Mouse (Mus musculus): ENCODE measurements around the gene H2-K1. TPM values are rescaled to one million over a fixed set of nuclear protein-coding genes. Genes with fewer than 3 reads are reported as not detected.
A peak's percentile ranks its signal among the peaks of the same experiment; 100 is the strongest.
"Not testable (repeated sequence)": the region's sequence is repeated elsewhere in the genome, so short reads cannot be mapped to it uniquely, and the experiment has no call there.

The H2-K1 gene
- total RNA-seq, 2 experiments from 2014 or later: 38.8 to 51.5 TPM

DNA sequence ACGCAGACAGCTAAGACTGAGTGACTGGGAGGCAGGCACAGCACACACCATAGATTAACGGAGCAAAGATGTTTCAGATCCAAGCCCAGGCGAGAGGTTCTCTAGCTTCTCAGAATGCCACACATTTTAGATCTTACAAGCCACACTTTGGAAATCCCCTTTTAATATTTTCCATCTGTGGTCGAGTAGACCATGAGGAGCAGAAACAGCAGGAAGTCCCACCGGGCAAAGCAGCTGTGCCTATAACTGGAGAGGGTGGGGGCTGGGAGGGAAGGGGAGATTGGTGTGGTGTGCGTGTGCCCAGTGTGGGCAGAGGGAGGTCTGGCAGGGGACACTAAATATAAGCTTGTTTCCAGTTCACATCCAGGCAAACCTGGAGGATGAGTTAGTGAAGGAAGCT, 42.7 kb downstream of the H2-K1 start:
- DNase-seq (ENCODE audit: low spot score in 2 of 2): no peak

GRCm38 (mm10) chr17:33956336-33956735, 43.8 kb downstream of the H2-K1 start:
- no peak for DNase-seq (ENCODE audit: low spot score in 2 of 2)

DNA sequence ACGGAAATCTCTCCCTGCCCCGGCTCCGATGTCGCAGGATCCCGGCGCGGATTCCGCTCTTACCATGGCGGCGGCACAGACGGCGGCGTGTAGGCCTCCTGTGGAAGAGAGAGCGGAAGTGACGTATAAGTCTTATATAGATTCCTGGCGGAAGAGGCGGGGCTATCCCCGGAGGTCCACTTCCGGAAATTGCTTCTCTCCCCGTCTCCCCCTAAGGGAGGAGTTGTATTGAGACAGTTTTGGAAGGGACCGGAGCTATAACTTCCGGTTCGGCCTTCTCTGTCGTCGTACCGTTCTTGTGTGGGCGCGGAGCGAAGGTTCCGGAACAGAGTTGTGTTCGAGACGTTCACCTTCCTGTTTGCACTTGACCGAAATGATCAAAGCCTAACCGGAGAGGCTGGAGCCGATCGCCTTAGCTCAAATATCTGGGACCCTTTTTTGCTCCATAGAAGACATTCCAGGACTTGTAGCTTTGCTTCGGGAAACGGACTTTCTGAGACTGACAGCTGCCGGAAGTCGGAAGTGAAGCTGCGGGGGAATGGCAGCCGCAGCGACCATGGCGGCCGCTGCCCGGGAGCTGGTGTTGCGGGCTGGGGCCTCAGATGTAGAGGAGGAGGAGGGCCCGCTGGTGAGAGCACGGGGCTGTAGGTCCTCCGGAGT, 44.5 kb downstream of the H2-K1 start, which contains the start of the genes Vps52 and Rps18:
Vps52 (plus strand) TSS at position 258 of the 660 bp plus-strand sequence.
Rps18 (minus strand) TSS at position 447 of the 660 bp plus-strand sequence.
- DNase-seq (ENCODE audit: low spot score in 2 of 2): peak; percentile 83 to 92

GRCm38 (mm10) chr17:33954646-33955554, 45.2 kb downstream of the H2-K1 start:
- DNase-seq (ENCODE audit: low spot score in 2 of 2): no peak

DNA sequence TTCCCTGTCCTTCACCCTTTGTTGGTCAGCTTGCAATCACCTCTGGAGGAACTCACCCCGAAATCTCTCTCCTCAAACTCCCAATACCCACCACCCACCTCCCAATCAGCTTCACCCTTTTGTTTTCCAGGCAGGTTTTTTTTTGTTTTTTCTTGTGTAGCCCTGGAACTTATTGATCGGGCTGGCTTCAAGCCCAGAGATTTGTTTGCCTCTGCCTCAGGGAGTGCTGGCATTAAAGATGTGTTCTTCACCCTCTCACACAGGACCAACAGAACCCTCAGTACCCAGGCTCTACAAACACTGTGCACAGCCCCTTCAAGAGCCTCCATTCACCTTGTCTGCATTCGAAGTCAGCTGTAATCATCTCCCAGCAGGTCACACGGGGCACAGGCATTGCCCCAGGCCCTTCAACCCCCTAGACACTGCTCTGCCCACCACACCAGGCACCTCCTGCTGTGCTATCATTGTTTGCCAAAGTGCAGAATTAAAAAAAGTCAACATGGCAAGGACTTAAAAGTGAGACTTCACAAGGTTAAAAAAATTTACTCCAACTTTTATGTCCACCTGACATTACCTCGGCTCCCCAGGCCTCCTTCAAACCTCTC, 46.1 kb downstream of the H2-K1 start:
- DNase-seq (ENCODE audit: low spot score in 2 of 2): no peak

DNA sequence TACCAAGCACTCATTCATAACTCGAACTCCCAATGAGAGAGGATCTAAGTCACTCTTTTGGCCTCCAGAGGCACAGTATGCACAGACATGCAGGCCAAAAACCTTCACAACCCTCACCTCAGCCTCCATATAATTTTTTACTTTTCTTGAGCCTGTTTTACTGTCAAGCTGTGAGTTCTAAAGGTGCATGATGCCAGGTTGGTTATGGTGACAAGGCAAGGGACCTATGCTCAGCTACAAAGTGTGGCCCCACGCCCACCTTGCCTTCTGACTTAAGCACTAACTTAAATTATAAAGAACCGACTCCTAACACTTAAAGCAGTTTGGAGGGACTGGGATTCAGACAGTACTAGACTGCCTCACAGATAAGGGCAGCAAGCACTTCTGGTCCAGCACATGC, 46.8 kb downstream of the H2-K1 start:
- no peak for DNase-seq (ENCODE audit: low spot score in 2 of 2)

DNA sequence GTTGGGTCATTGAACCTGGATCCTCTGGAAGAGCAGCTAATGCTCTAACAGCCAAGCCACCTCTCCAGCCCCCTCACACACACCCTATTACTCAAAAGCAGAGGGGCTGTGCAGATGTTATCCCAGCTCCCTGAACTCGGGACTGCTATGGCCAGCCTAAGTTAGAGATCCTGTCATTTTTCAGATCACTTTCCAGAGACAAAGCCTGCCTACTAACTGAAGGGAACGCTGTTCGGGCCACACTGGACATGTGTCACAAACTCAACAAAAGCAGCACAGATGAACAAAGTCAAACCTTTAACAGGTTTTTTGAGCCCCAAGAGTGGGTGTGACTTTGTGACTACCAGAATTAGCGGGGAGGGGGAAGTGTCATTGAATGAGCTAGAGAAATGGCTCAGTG, 47.3 kb downstream of the H2-K1 start:
- no peak for DNase-seq (ENCODE audit: low spot score in 2 of 2)

- not testable (repeated sequence) for DNase-seq (ENCODE audit: low spot score in 2 of 2)
Measured at GRCm38 (mm10) chr17:33952015-33952414, 48.1 kb downstream of the H2-K1 start.

GRCm38 (mm10) chr17:33951021-33951946, 48.9 kb downstream of the H2-K1 start, which contains the start of gene B3galt4:
TSS of gene B3galt4 (minus strand) at chr17:33951488.
- DNase-seq (ENCODE audit: low spot score in 2 of 2): peak; percentile 66 to 83

- DNase-seq (ENCODE audit: low spot score in 2 of 2): no peak
Measured at GRCm38 (mm10) chr17:33950131-33950625, 50.0 kb downstream of the H2-K1 start.

DNA sequence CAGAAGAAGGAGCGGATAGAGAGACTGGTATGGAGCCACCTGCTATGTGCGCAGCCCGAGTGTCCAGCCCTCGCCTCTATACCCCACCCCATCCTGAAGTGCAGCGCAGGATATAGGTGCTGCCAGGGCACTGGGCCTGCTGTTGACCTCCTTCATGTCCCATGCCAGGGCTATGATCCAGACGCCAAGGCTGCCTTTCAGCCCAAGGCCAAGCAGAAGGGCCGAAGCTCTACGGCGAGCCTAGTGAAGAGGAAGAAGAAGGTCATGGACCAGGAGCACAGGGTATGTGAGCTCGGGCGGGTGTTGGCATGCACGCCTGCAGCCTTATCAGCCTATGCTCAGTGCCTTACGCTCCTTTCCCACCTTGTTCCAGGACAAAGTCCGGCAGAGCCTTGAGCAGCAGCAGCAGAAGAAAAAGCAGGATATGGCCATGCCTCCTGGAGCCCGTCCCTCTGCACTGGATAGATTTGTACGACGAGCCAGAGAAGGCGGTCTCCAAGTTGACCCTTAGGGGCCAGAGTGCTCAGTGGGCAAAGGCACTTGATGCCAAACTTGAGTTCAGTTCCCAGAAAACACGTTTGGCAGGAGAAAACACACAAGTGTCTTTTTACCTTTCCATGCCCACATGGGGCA, 51.1 kb downstream of the H2-K1 start:
- DNase-seq (ENCODE audit: low spot score in 2 of 2): no peak

DNA sequence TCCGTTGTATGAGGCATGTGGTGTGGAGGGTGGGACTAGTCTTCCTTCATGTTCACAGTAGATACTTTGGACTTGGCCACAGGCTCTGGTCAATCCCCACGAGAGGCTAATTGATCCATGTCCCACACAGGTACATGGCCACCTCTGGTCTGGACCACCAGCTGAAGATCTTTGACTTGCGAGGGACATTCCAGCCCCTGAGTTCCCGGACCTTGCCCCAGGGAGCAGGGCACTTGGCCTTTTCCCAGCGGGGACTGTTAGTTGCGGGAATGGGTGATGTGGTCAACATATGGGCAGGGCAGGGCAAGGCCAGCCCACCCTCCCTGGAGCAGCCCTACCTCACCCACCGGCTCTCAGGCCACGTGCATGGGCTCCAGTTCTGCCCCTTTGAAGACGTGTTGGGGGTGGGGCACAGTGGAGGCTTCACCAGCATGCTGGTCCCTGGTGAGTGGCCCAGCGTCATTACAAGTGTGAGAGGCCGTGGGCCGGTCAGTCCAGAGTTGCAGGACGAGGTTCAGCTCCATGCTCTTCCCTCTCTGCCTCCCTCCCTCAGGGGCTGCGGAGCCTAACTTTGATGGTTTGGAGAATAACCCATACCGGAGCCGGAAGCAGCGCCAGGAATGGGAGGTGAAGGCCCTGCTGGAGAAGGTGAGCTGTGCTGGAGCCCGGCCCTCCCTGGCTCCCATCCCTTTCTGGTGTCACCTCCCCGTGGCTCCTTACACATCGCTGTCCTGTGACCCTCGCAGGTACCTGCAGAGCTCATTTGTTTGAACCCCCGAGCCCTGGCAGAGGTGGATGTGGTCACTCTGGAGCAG, 51.9 kb downstream of the H2-K1 start:
- no peak for DNase-seq (ENCODE audit: low spot score in 2 of 2)

GRCm38 (mm10) chr17:33947430-33948089, 52.6 kb downstream of the H2-K1 start:
- no peak for DNase-seq (ENCODE audit: low spot score in 2 of 2)

Small RNA genes within 50 kb of the gene (microRNA-seq; reads per million reads assigned to microRNA genes)
- gene Mir219a-1: not detected
- gene Mir219c: not detected

Other genes starting within 250 kb of the H2-K1 start
- 100 to 1,000 TPM; 194 to 218 TPM for gene Rab11b, start 239.8 kb downstream of the H2-K1 start, total RNA-seq (2021)
- gene Angptl4, start 218.5 kb downstream of the H2-K1 start, total RNA-seq (2021): 10 to 100 TPM; 22.5 to 43.8 TPM
- 10 to 100 TPM; 31.6 to 33.4 TPM for gene Kank3, start 189.8 kb downstream of the H2-K1 start, total RNA-seq (2021)
- gene Rps28, start 175.8 kb downstream of the H2-K1 start, total RNA-seq (2021): 1,000 to 10,000 TPM; 1,603 to 1,661 TPM
- gene Ndufa7, start 175.8 kb downstream of the H2-K1 start, total RNA-seq (2021): 100 to 1,000 TPM; 292 to 312 TPM
- gene Cd320, start 157.3 kb downstream of the H2-K1 start, total RNA-seq (2021): 10 to 100 TPM; 14.1 to 16.5 TPM
- not detected for gene Gm7029, start 126.5 kb downstream of the H2-K1 start, total RNA-seq (2021)
- gene Kifc1, start 109.7 kb downstream of the H2-K1 start, total RNA-seq (2021): 10 to 100 TPM; 16.5 to 18.9 TPM
- not detected for gene Platr17, start 95.2 kb downstream of the H2-K1 start, total RNA-seq (2021)
- gene Daxx, start 90.9 kb downstream of the H2-K1 start, total RNA-seq (2021): 10 to 100 TPM; 21.9 to 24.9 TPM
- gene Tapbp, start 84.4 kb downstream of the H2-K1 start, total RNA-seq (2021): 10 to 100 TPM; 43.2 to 43.9 TPM
- 10 to 100 TPM; 24.9 to 26.8 TPM for gene Zbtb22, start 84.4 kb downstream of the H2-K1 start, total RNA-seq (2021)
- 10 to 100 TPM; 43.2 to 48.4 TPM for gene Rgl2, start 70.8 kb downstream of the H2-K1 start, total RNA-seq (2021)
- gene Pfdn6, start 60.0 kb downstream of the H2-K1 start, total RNA-seq (2021): 10 to 100 TPM; 73.2 to 74.5 TPM
- 10 to 100 TPM; 18.8 to 20.0 TPM for gene Wdr46, start 59.7 kb downstream of the H2-K1 start, total RNA-seq (2021)
- 1 to 10 TPM; 3.8 to 4.5 TPM for gene B3galt4, start 48.9 kb downstream of the H2-K1 start, total RNA-seq (2021)
- 10 to 100 TPM; 37.4 to 38.6 TPM for gene Vps52, start 44.5 kb downstream of the H2-K1 start, total RNA-seq (2021)
- 100 to 1,000 TPM; 863 to 945 TPM for gene Rps18, start 44.3 kb downstream of the H2-K1 start, total RNA-seq (2021)
- 10 to 100 TPM; 19.3 to 20.9 TPM for gene Ring1, start 24.3 kb upstream of the H2-K1 start, total RNA-seq (2021)
- gene H2-Ke6, start 27.7 kb upstream of the H2-K1 start, total RNA-seq (2021): 10 to 100 TPM; 60.4 to 61.7 TPM
- gene Slc39a7, start 31.3 kb upstream of the H2-K1 start, total RNA-seq (2021): 100 to 1,000 TPM in 1 of 2 experiments, 10 to 100 TPM in 1; 98.5 to 107 TPM
- 10 to 100 TPM; 43.6 to 49.4 TPM for gene Rxrb, start 31.5 kb upstream of the H2-K1 start, total RNA-seq (2021)
- gene Col11a2, start 39.1 kb upstream of the H2-K1 start, total RNA-seq (2021): 10 to 100 TPM; 45.4 to 77.3 TPM
- not detected for gene H2-Oa, start 92.0 kb upstream of the H2-K1 start, total RNA-seq (2021)
- 1 to 10 TPM; 7.6 to 8.7 TPM for gene H2-DMa, start 119.2 kb upstream of the H2-K1 start, total RNA-seq (2021)
- gene Brd2, start 122.3 kb upstream of the H2-K1 start, total RNA-seq (2021): 100 to 1,000 TPM; 125 to 136 TPM
- under 1 TPM; 0.36 to 0.37 TPM for gene H2-DMb2, start 143.0 kb upstream of the H2-K1 start, total RNA-seq (2021)
- 1 to 10 TPM in 1 of 2 experiments, under 1 TPM in 1; 0.70 to 1.4 TPM for gene H2-DMb1, start 152.7 kb upstream of the H2-K1 start, total RNA-seq (2021)
- gene Tap1, start 187.2 kb upstream of the H2-K1 start, total RNA-seq (2021): 1 to 10 TPM; 4.4 to 5.4 TPM
- 1 to 10 TPM; 1.6 to 4.1 TPM for gene Psmb9, start 187.4 kb upstream of the H2-K1 start, total RNA-seq (2021)
- gene Psmb8, start 197.4 kb upstream of the H2-K1 start, total RNA-seq (2021): 1 to 10 TPM; 4.3 to 6.1 TPM
- 1 to 10 TPM; 8.1 to 8.3 TPM for gene Tap2, start 203.2 kb upstream of the H2-K1 start, total RNA-seq (2021)
- under 1 TPM in 1 of 2 experiments, not detected in 1; 0.39 TPM for gene H2-Ob, start 238.6 kb upstream of the H2-K1 start, total RNA-seq (2021)

Data from gastrocnemius, postnatal 4 days (tissue).